Mouse (Mus musculus): ENCODE measurements around the gene Aspscr1. TPM values are rescaled to one million over a fixed set of nuclear protein-coding genes. Genes with fewer than 3 reads are reported as not detected.

The Aspscr1 gene
- polyA plus RNA-seq, 1 experiment from 2014 or later, result 97.1 TPM

DNA sequence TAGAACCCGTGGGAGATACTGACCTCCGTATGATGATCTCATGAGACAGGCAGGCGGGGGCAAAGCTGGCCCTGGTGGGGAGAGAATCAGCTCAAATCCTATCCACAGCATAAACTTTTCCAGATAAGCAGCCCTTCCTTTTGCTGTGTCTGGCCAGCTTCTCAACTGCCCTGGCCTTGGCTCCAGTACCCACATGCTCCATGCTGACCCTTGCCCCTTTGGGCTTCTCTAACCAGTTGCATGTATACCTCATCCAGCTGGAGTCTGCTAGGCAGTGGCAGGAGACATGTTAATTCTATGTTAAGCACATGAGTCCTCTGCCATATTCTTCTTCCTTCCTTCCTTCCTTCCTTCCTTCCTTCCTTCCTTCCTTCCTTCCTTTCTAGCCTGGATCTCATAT, 18.0 kb upstream of the Aspscr1 start:
- H3K4me1 ChIP-seq (replicated peaks; ENCODE audit: control insufficient read depth, insufficient read depth, low read length), result peaks cover 3% of the 10 kb centered on the region; the same call in 1 of the 2 replicates
- peaks cover 38% of the 10 kb centered on the region for H3K27me3 ChIP-seq (replicated peaks; ENCODE audit: control insufficient read depth, insufficient read depth, low read length)
- H3K9me3 ChIP-seq (ENCODE audit: control insufficient read depth, low read length), result no peaks in the 10 kb centered on the region
- 59% methylated on average over 3 of the region's 3 CpGs for WGBS
- H3K27ac ChIP-seq (ENCODE audit: low read depth, low read length), result no peak overlapping the region
- DNase-seq (ENCODE audit: low spot score) (no peak), ATAC-seq (replicated peaks; ENCODE audit: low FRiP score) (no peak)
- H3K4me3 ChIP-seq (ENCODE audit: low read depth, low read length), result no peak overlapping the region
- no peak overlapping the region for H3K9ac ChIP-seq (ENCODE audit: low read depth, low read length)
- H3K4me2 ChIP-seq, result no peak overlapping the region
- H3K36me3 ChIP-seq (ENCODE audit: control insufficient read depth, insufficient read depth, low read length), result no peaks in the 10 kb centered on the region

DNA sequence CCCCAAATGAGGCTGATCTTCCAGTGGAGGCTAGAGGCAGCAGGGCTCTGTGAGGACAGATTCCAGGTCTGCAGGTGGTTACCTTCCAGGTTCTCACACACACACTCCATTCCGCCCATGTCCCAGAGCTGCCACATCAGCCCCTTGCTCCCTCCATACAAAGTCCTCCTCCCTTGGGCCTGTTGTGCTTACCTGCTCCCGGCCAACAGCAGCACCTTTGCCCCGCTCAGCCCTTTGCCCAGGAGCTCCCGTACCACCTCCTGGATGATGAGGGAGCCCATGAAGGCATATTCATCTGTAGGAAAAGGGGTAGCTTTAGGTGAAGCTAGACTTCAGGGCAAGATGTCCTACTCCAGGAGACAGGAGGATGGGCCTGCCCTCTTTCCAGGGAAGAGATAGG, 15.5 kb upstream of the Aspscr1 start:
- ATAC-seq (replicated peaks; ENCODE audit: low FRiP score) (no peak), DNase-seq (ENCODE audit: low spot score) (no peak)
- H3K9me3 ChIP-seq (ENCODE audit: control insufficient read depth, low read length), result no peaks in the 10 kb centered on the region
- peaks cover 19% of the 10 kb centered on the region for H3K4me1 ChIP-seq (replicated peaks; ENCODE audit: control insufficient read depth, insufficient read depth, low read length)
- H3K9ac ChIP-seq (ENCODE audit: low read depth, low read length), result no peak overlapping the region
- no peak overlapping the region for H3K4me2 ChIP-seq
- WGBS, result 81% methylated on average over 4 of the region's 4 CpGs
- H3K27me3 ChIP-seq (replicated peaks; ENCODE audit: control insufficient read depth, insufficient read depth, low read length), result peaks cover 64% of the 10 kb centered on the region
- no peak overlapping the region for H3K4me3 ChIP-seq (ENCODE audit: low read depth, low read length)
- no peaks in the 10 kb centered on the region for H3K36me3 ChIP-seq (ENCODE audit: control insufficient read depth, insufficient read depth, low read length)
- no peak overlapping the region for H3K27ac ChIP-seq (ENCODE audit: low read depth, low read length)

DNA sequence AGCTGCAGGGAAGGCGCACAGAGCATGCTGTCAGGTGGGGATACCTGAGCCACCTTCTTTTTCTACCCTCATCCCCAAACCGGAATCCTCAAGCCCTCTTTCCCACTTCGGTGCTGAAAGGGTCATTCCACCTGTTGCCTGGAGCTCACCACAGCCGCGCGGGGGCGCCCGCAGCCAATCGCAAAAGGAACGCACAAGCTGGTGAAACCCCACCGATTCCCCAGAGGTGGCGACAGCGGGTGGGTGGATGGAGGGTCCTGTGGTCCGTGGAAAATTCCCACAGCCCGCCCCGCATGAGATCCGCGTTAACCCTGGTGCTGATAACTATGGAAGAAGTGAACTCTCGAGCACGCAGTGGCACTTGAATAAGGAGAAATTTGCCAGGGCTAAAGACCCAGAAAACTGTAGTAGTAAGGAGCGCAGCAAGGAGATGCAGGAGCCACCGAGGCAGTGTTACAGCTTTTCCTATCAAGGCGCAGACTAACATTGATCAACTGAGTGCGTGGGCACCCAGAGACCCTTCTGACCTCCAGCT, 13.8 kb upstream of the Aspscr1 start:
- Histone ChIP-seq H3K4me1 (replicated peaks; ENCODE audit: control insufficient read depth, insufficient read depth, low read length) (peaks cover 19% of the 10 kb centered on the region), H3K36me3 (ENCODE audit: control insufficient read depth, insufficient read depth, low read length) (no peaks in the 10 kb centered on the region), H3K4me2 (peak overlapping the region; percentile 31; the same call in 1 of the 2 replicates), H3K9ac (ENCODE audit: low read depth, low read length) (no peak overlapping the region), H3K27ac (ENCODE audit: low read depth, low read length) (no peak overlapping the region), H3K27me3 (replicated peaks; ENCODE audit: control insufficient read depth, insufficient read depth, low read length) (peaks cover 80% of the 10 kb centered on the region), H3K4me3 (ENCODE audit: low read depth, low read length) (peak overlapping the region; percentile 10; the same call in 1 of the 2 replicates), H3K9me3 (ENCODE audit: control insufficient read depth, low read length) (no peaks in the 10 kb centered on the region)
- ATAC-seq (replicated peaks; ENCODE audit: low FRiP score) (peak; percentile 41; the same call in 1 of the 2 replicates), DNase-seq (ENCODE audit: low spot score) (peak; percentile 71)
- 4% methylated on average over 24 of the region's 24 CpGs for WGBS

DNA sequence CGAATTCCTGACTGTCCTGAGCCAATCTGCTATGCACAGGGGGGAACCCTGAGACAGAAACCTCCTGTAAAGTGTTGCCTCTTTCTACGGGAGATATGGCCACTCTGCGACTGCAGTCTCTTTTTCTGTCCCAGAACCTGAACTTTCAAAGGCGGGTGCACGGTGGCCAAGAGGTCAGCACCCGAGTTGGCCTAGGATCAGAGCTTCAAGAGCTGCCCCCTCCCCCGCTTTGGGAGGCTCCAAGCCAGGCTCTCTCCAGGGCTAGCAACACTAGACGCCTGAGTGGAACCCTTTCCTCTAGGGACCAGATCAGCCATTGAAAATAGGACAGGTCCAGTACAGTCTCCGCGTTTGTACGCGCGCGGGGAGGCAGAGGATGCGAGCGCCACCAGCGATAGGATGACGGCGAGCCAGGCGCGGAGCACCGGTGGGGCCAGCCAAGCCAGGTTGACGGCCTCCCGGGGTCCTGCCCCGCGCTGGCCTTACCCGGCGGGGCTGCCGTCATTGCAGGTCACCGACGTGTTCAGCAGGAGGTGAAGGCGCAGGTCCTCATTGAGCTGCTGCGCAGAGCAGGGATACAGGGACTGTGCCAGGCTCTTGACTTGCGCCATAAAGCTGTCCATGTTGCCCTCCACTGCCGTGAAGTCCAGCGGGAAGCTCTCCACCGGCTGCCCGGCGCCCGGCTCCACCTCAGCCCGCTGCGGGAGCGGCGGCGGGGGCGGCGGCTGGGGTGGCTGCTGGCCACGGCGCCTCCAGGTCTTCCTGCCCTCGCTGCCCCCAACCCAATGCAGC, 13.1 kb upstream of the Aspscr1 start:
- no peak for ATAC-seq (replicated peaks; ENCODE audit: low FRiP score)
- H3K27ac ChIP-seq (ENCODE audit: low read depth, low read length), result no peak overlapping the region
- no peak overlapping the region for H3K9ac ChIP-seq (ENCODE audit: low read depth, low read length)

DNA sequence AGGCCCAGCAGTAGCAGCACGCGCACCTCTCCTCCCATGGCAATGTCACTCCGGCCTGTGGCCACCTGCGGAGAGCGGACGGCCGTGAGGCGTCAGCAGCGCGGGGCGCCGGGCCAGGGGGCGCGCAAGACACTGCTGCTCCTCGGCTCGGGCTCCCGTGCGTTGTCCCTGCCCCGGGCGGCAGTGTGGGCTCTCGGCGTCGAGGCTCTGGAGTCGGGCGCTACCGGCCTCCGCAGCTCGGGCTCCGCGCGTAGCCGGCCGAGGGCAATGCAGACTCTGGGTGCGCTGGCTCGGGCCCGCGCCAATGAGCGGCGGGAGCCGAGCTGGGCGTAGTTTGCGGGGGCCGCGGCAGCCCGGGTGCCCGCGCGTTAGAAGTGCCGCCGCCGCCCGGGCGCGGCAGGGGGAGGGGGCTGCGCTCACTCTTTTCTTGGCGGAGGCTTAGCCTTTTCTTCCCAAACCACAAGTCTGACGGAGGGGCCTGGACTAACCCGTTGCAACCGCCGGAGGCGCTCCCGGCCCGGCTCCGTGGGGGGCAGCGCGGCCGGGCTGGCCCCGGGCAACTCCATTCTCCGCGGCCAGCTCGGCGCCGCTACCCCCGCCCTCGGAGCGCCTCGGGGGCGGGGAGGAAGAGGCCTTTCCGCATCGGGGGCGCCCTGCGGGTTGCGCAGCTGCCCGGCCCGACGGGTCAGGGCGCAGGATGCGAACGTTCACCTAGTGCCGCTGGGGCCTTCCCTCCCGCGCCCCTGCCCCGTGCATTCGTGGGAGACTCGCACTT, 12.3 kb upstream of the Aspscr1 start:
- peak; percentile 51 for DNase-seq (ENCODE audit: low spot score)
- no peak overlapping the region for H3K27ac ChIP-seq (ENCODE audit: low read depth, low read length)
- 1% methylated on average over 91 of the region's 95 CpGs for WGBS

More for the DNA sequence above, 13.1 kb upstream of the Aspscr1 start:
- 6% methylated on average over 50 of the region's 50 CpGs for WGBS
- H3K27me3 ChIP-seq (replicated peaks; ENCODE audit: control insufficient read depth, insufficient read depth, low read length), result peaks cover 84% of the 10 kb centered on the region
- peak overlapping the region; percentile 50 for H3K4me3 ChIP-seq (ENCODE audit: low read depth, low read length)
- H3K4me2 ChIP-seq, result peak overlapping the region; percentile 70
- no peaks in the 10 kb centered on the region for H3K36me3 ChIP-seq (ENCODE audit: control insufficient read depth, insufficient read depth, low read length)
- H3K9me3 ChIP-seq (ENCODE audit: control insufficient read depth, low read length), result no peaks in the 10 kb centered on the region
- DNase-seq (ENCODE audit: low spot score), result peak; percentile 48
- H3K4me1 ChIP-seq (replicated peaks; ENCODE audit: control insufficient read depth, insufficient read depth, low read length), result peaks cover 19% of the 10 kb centered on the region

DNA sequence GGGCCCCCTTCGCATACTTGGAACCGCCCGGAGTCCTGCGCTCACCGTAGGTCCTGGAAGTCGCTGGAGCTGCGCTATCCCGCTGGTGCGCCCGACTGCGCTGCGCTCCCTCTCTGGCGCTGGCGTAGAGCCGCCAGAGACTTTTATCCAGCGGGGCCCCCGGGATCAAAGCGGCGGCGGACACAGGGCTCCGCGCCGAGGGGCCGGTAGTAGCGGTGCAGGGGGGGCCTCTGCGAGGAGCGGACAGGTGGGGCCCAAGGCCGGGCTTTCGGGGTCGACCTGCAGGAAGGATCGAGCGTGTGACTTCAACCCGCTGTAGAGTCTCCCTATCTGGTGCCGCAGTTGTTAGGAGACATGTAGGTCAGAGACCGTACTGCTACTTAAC, 11.7 kb upstream of the Aspscr1 start, which contains the start of gene Notum:
Gene Notum (minus strand): TSS at position 100 of the 385 bp plus-strand sequence.
- WGBS, result 2% methylated on average over 35 of the region's 35 CpGs
- peak within 1 kb of the TSS; percentile 70 for H3K4me2 ChIP-seq
- ATAC-seq (replicated peaks; ENCODE audit: low FRiP score) (no peak), DNase-seq (ENCODE audit: low spot score) (no peak)
- no peak within 1 kb of the TSS for H3K27ac ChIP-seq (ENCODE audit: low read depth, low read length)
- H3K36me3 ChIP-seq (ENCODE audit: control insufficient read depth, insufficient read depth, low read length), result no peaks in the 10 kb centered on the region
- H3K27me3 ChIP-seq (replicated peaks; ENCODE audit: control insufficient read depth, insufficient read depth, low read length), result peaks cover 93% of the 10 kb centered on the region
- 0 out of 2 replicates have a peak within 1 kb of the TSS, but pooled peaks have one; percentile 20 for H3K9ac ChIP-seq (ENCODE audit: low read depth, low read length)
- H3K9me3 ChIP-seq (ENCODE audit: control insufficient read depth, low read length), result no peaks in the 10 kb centered on the region
- peak within 1 kb of the TSS; percentile 50 for H3K4me3 ChIP-seq (ENCODE audit: low read depth, low read length)
- peaks cover 19% of the 10 kb centered on the region for H3K4me1 ChIP-seq (replicated peaks; ENCODE audit: control insufficient read depth, insufficient read depth, low read length)

More for the DNA sequence above, 12.3 kb upstream of the Aspscr1 start:
- Histone ChIP-seq H3K9me3 (ENCODE audit: control insufficient read depth, low read length) (no peaks in the 10 kb centered on the region), H3K4me1 (replicated peaks; ENCODE audit: control insufficient read depth, insufficient read depth, low read length) (peaks cover 19% of the 10 kb centered on the region), H3K4me3 (ENCODE audit: low read depth, low read length) (peak overlapping the region; percentile 50), H3K9ac (ENCODE audit: low read depth, low read length) (0 out of 2 replicates have a peak overlapping the region, but pooled peaks have one; percentile 20), H3K4me2 (peak overlapping the region; percentile 70), H3K27me3 (replicated peaks; ENCODE audit: control insufficient read depth, insufficient read depth, low read length) (peaks cover 92% of the 10 kb centered on the region), H3K36me3 (ENCODE audit: control insufficient read depth, insufficient read depth, low read length) (no peaks in the 10 kb centered on the region)
- no peak; the same call in 1 of the 2 replicates for ATAC-seq (replicated peaks; ENCODE audit: low FRiP score)

DNA sequence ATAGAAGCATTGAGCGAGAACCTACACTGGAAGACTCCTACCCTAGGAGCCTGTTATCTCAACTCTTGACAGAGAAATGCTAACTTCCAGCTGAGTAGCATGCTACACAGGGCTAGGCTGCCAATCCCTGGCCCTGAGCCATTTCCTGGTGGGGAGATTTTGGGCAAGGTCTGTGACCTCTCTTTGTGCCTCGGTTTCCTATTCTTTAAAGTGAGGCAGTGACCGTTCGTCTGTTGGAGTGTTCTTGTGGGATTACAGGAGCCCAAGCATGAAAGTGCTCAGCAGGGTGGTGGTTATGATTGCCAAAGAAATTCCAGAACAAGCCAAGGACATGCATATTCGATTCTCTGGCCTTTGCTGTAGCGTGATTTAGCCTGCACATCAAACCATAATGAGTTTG, 10.0 kb upstream of the Aspscr1 start:
- peaks cover 79% of the 10 kb centered on the region for H3K27me3 ChIP-seq (replicated peaks; ENCODE audit: control insufficient read depth, insufficient read depth, low read length)
- no peaks in the 10 kb centered on the region for H3K36me3 ChIP-seq (ENCODE audit: control insufficient read depth, insufficient read depth, low read length)
- DNase-seq (ENCODE audit: low spot score) (no peak), ATAC-seq (replicated peaks; ENCODE audit: low FRiP score) (no peak)
- H3K4me3 ChIP-seq (ENCODE audit: low read depth, low read length), result no peak overlapping the region
- H3K4me1 ChIP-seq (replicated peaks; ENCODE audit: control insufficient read depth, insufficient read depth, low read length), result peaks cover 19% of the 10 kb centered on the region
- WGBS, result 68% methylated on average over 6 of the region's 6 CpGs
- H3K9me3 ChIP-seq (ENCODE audit: control insufficient read depth, low read length), result no peaks in the 10 kb centered on the region
- H3K27ac ChIP-seq (ENCODE audit: low read depth, low read length), result no peak overlapping the region
- H3K4me2 ChIP-seq, result no peak overlapping the region
- H3K9ac ChIP-seq (ENCODE audit: low read depth, low read length), result no peak overlapping the region

DNA sequence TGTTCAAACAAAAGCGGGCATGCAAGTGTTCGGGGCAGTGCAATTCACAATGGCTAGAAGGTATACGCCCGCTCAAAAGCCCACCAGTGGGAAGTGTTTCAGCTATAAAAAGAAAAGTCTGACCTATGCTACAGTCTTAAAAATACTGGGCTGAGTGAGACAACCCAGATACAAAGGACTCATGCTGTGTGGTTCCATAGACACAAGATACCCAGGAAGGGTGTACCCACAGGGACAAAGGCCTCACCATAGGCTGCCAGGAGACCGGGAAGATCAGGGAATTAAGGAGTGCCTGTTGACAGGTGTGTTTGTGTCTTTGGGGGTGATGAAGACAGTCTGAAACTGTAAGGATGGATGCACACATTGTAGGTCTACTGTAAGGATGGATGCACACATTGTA, 9.1 kb upstream of the Aspscr1 start:
- WGBS, result 86% methylated on average over 5 of the region's 5 CpGs

More for the DNA sequence above, 9.1 kb upstream of the Aspscr1 start:
- Histone ChIP-seq H3K27ac (ENCODE audit: low read depth, low read length) (no peak overlapping the region), H3K4me2 (no peak overlapping the region), H3K4me1 (replicated peaks; ENCODE audit: control insufficient read depth, insufficient read depth, low read length) (peaks cover 19% of the 10 kb centered on the region), H3K4me3 (ENCODE audit: low read depth, low read length) (no peak overlapping the region), H3K36me3 (ENCODE audit: control insufficient read depth, insufficient read depth, low read length) (no peaks in the 10 kb centered on the region), H3K9ac (ENCODE audit: low read depth, low read length) (no peak overlapping the region), H3K27me3 (replicated peaks; ENCODE audit: control insufficient read depth, insufficient read depth, low read length) (peaks cover 70% of the 10 kb centered on the region), H3K9me3 (ENCODE audit: control insufficient read depth, low read length) (no peaks in the 10 kb centered on the region)
- ATAC-seq (replicated peaks; ENCODE audit: low FRiP score), result no peak
- no peak for DNase-seq (ENCODE audit: low spot score)

All from liver, embryonic 11.5 days (tissue).